Mouse (Mus musculus): ENCODE results near the gene Afap1. TPM values are rescaled to one million over a fixed set of nuclear protein-coding genes. Genes with fewer than 3 reads are reported as not detected.

Afap1 gene
- total and polyA plus RNA-seq, 3 experiments = 0.03 to 0.04 TPM; not detected in 1

DNA sequence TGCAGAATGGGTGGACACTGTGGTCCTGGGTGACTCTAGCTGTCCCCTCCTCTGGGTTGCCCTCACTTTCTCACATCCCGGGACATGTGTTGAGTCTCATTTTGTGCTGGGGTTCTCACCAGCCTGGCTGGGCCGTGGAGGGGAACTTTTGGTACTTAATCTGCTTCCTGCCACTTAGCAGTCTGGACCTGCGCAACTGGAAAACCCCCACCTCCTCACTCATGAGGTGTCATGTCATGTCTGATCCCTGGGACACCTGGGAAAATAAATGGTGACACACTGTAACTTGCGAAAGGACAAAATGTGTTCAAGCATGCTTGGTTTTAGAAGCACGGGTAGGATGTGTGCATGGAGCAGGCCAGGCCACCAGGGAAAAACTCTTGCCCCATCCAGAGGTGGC lies 8.4 kb upstream of the Afap1 start:
- H3K36me3 ChIP-seq (ENCODE audit: control insufficient read depth in 1 of 2, insufficient read depth in 2 of 2, low read length in 2 of 2) = no peaks in the 10 kb centered on the region
- H3K4me1 ChIP-seq (ENCODE audit: control insufficient read depth in 1 of 2, insufficient read depth in 2 of 2, low read length in 2 of 2) = no peaks in the 10 kb centered on the region
- no peak overlapping the region for H3K4me3 ChIP-seq (ENCODE audit: control insufficient read depth in 1 of 2, insufficient read depth in 1 of 2, low read depth in 2 of 2, low read length in 2 of 2)
- no peaks in the 10 kb centered on the region for H3K27me3 ChIP-seq (ENCODE audit: control insufficient read depth in 1 of 2, insufficient read depth in 2 of 2, low read length in 2 of 2)
- DNase-seq (ENCODE audit: low read depth, low spot score) = no peak
- no peaks in the 10 kb centered on the region; the same call in 1 of the 2 replicates for H3K9me3 ChIP-seq (replicated peaks; ENCODE audit: insufficient read depth, low read length)
- H3K79me2 ChIP-seq (ENCODE audit: control insufficient read depth, insufficient read depth, low read length, poor library complexity) = no peaks in the 10 kb centered on the region
- no peak for TF ChIP-seq GATA1 (IDR thresholded peaks at IDR 0.05; ENCODE audit: low read depth, low read length)
- TF ChIP-seq MEF2A (IDR thresholded peaks at IDR 0.05; ENCODE audit: extremely low read depth, insufficient replicate concordance, low read depth, low read length, poor library complexity, severe bottlenecking) = no peak
- no peak for TF ChIP-seq CHD2 (IDR thresholded peaks at IDR 0.05; ENCODE audit: low read length)
- TF ChIP-seq POLR2AphosphoS2 (IDR thresholded peaks at IDR 0.05; ENCODE audit: low read length) = no peak
- TF ChIP-seq MAFK (IDR thresholded peaks at IDR 0.05; ENCODE audit: borderline replicate concordance, low read depth, low read length) = no peak
- no peak for TF ChIP-seq POLR2AphosphoS5 (IDR thresholded peaks at IDR 0.05; ENCODE audit: borderline replicate concordance, low read depth, low read length)
- TF ChIP-seq TCF12 (IDR thresholded peaks at IDR 0.05; ENCODE audit: low read depth, low read length) = no peak
- no peak for TF ChIP-seq ZKSCAN1 (IDR thresholded peaks at IDR 0.05; ENCODE audit: low read depth, low read length)
- no peak for TF ChIP-seq UBTF (IDR thresholded peaks at IDR 0.05; ENCODE audit: borderline replicate concordance, insufficient read depth, low read depth, low read length)
- no peak for TF ChIP-seq ZNF384 (IDR thresholded peaks at IDR 0.05; ENCODE audit: low read depth, low read length)
- no peak for TF ChIP-seq E2F4 (IDR thresholded peaks at IDR 0.05; ENCODE audit: borderline replicate concordance, low read depth, low read length)
- no peak for TF ChIP-seq TBP (IDR thresholded peaks at IDR 0.05; ENCODE audit: low read depth, low read length)
- no peak for TF ChIP-seq RAD21 (IDR thresholded peaks at IDR 0.05; ENCODE audit: low read depth, low read length)
- TF ChIP-seq ETS1 (IDR thresholded peaks at IDR 0.05; ENCODE audit: low read depth, low read length) = no peak
- H3K27ac ChIP-seq (ENCODE audit: control insufficient read depth, low read depth, low read length) = no peak overlapping the region
- H3K9ac ChIP-seq (ENCODE audit: control insufficient read depth, low read depth, low read length, poor library complexity, severe bottlenecking) = no peak overlapping the region

DNA sequence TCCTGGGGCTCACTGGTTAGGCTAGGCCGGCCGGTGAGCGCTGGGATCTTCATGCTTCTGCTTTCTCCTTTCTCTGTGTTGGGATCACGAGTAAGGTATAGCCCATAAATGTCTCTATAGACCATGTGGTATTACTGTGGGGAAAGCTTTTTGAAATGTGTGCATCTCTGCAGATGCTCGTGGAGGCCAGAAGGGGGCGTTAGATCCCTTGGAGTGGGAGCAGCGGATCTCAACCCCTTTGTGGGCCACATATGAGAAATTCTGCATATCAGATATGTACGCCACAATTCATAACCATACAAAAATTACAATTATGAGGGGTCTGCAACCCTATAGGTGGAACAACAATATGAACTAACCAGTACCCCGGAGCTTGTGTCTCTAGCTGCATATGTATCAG lies 4.2 kb upstream of the Afap1 start:
- Histone ChIP-seq H3K27me3 (ENCODE audit: control insufficient read depth in 1 of 2, insufficient read depth in 2 of 2, low read length in 2 of 2) (no peaks in the 10 kb centered on the region), H3K9me3 (replicated peaks; ENCODE audit: insufficient read depth, low read length) (no peaks in the 10 kb centered on the region; the same call in 1 of the 2 replicates)
- TF ChIP-seq USF2 (IDR thresholded peaks at IDR 0.05; ENCODE audit: borderline replicate concordance in 1 of 2, insufficient read depth in 1 of 2, low read depth in 1 of 2, low read length in 2 of 2) (no peak), TAL1 (IDR thresholded peaks at IDR 0.05; ENCODE audit: low read length) (no peak), POLR2AphosphoS2 (IDR thresholded peaks at IDR 0.05; ENCODE audit: low read length) (no peak), NELFE (IDR thresholded peaks at IDR 0.05; ENCODE audit: low read depth, low read length) (no peak), MAFK (IDR thresholded peaks at IDR 0.05; ENCODE audit: borderline replicate concordance, low read depth, low read length) (no peak), RCOR1 (IDR thresholded peaks at IDR 0.05; ENCODE audit: low read depth, low read length) (no peak), USF1 (IDR thresholded peaks at IDR 0.05; ENCODE audit: low read depth, low read length) (no peak), KAT2A (conservative IDR thresholded peaks at IDR 0.05; ENCODE audit: low read depth, low read length) (no peak), POLR2A (IDR thresholded peaks at IDR 0.05; ENCODE audit: control insufficient read depth in 1 of 2, insufficient read depth in 1 of 2, low read depth in 1 of 2, low read length in 2 of 2, poor library complexity in 1 of 2) (no peak), MAX (IDR thresholded peaks at IDR 0.05; ENCODE audit: low read length) (no peak), BHLHE40 (IDR thresholded peaks at IDR 0.05; ENCODE audit: borderline replicate concordance, low read depth, low read length) (no peak), GATA1 (IDR thresholded peaks at IDR 0.05; ENCODE audit: low read depth, low read length) (no peak), POLR2AphosphoS5 (IDR thresholded peaks at IDR 0.05; ENCODE audit: borderline replicate concordance, low read depth, low read length) (no peak), MYC (IDR thresholded peaks at IDR 0.05; ENCODE audit: low read depth, low read length) (no peak)

More for the DNA sequence above, 4.2 kb upstream of the Afap1 start:
- Histone ChIP-seq H3K9ac (ENCODE audit: control insufficient read depth, low read depth, low read length, poor library complexity, severe bottlenecking) (no peak overlapping the region), H3K4me1 (ENCODE audit: control insufficient read depth in 1 of 2, insufficient read depth in 2 of 2, low read length in 2 of 2) (no peaks in the 10 kb centered on the region), H3K4me3 (ENCODE audit: control insufficient read depth in 1 of 2, insufficient read depth in 1 of 2, low read depth in 2 of 2, low read length in 2 of 2) (no peak overlapping the region), H3K27ac (ENCODE audit: control insufficient read depth, low read depth, low read length) (no peak overlapping the region), H3K79me2 (ENCODE audit: control insufficient read depth, insufficient read depth, low read length, poor library complexity) (no peaks in the 10 kb centered on the region), H3K36me3 (ENCODE audit: control insufficient read depth in 1 of 2, insufficient read depth in 2 of 2, low read length in 2 of 2) (no peaks in the 10 kb centered on the region)
- no peak for DNase-seq (ENCODE audit: low read depth, low spot score)
